Mouse (Mus musculus) lung, postnatal 25 days (tissue): Measurements from ENCODE around the gene Trmt1.
A peak's percentile ranks its signal among the peaks of the same experiment; 100 is the strongest.

Experiments
- DNase-seq: peaks from one replicate; pipeline ENCODE4 v3.0.0; 2022; ENCODE audit warnings: low spot score

Trmt1 gene

DNA sequence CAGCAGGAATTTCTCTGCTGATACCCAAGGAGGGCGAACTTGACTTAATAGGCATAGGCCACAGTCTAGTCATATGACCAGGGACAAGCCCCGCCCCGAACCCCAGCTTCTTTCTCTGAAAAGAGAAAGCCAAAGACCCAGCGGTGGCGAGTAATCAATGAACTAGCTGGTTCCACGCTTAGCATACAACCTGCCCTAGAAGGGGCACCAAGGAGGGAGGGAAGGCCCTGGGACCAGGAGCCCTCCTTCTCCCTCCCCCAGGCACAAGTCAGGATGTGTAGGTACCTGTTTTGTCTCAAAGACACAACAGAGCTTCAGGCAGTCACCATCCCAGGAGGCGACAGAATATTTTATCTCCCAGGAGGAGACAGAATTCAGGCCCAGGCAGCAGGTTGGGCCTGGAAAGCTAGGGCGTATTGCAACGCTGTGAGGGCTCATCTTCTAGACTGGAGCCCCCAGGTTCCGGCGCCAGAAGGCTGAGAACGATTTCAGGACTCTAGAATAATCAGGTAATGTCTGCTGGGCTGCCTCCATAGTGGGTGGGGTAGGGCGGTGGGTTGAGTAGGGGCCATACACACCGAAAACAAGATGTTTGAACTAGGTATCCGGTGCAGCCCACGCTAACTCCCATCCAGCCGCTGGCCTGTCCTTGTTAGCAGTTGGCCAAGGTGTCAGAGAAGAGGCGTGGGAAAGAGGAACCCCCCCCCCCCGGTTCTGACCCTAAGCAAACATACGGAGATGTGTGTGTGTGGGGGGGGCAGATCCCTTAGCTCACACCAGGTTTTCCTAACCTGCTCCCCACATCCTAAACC is at the start of gene Trmt1:
Gene Trmt1 (plus strand): TSS at position 117 of the 812 bp plus-strand sequence.
- no peak for DNase-seq

DNA sequence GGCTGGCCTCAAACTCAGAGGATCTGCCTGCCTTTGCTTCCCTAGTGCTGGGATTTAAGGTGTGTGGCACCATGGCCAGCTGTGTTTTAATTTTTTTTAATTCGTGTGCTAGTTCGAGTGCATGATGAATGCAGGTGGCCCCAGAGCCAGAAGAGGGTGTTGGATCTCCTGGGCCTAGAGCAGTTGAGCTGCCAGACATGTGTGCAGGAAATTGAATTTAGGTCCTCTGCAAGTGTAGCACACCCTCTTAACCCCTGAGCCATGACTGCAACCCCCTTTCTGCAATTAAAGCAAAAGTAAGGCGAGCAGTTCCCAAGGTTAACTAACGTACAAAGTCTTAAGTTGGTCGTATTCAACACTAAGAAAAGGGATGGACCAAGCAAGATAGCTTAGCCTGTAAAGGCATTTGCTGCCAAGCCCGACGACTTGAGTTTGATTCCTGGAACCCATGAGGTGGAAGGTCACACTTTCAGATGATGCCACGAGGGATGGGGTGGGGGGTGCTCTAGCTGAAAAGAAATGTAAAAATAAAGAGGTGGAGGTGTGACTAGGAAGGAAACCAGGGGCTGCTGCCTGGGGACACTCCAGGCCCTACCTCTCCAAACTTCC is 48.1 kb upstream of the Trmt1 start:
- no peak for DNase-seq

DNA sequence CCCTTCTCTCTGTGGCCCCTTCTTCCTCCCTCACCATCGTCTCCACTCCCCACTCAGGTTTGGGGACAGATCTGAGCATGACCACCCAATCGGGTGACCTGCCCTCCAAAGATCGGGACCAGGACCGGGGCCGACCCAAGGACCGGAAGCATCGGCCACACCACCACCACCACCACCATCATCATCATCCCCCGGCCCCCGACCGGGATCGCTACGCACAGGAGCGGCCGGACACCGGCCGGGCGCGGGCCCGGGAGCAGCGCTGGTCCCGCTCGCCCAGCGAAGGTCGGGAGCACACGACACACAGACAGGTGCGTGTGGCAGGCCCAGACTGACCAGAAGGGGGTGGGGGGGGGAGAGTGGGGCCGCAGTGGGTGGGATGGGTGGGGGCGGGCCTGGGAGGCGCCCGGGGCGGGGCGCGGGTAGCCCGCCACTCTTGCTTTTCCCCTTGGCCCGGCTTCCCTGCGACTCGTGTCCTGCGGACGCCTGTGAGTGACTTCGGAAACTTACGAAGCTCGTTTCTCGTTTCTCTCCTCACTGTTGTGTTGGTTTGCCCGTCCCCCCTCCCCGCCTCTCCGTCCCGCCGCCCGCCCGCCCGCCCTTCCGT is 47.4 kb upstream of the Trmt1 start:
- DNase-seq, result no peak

DNA sequence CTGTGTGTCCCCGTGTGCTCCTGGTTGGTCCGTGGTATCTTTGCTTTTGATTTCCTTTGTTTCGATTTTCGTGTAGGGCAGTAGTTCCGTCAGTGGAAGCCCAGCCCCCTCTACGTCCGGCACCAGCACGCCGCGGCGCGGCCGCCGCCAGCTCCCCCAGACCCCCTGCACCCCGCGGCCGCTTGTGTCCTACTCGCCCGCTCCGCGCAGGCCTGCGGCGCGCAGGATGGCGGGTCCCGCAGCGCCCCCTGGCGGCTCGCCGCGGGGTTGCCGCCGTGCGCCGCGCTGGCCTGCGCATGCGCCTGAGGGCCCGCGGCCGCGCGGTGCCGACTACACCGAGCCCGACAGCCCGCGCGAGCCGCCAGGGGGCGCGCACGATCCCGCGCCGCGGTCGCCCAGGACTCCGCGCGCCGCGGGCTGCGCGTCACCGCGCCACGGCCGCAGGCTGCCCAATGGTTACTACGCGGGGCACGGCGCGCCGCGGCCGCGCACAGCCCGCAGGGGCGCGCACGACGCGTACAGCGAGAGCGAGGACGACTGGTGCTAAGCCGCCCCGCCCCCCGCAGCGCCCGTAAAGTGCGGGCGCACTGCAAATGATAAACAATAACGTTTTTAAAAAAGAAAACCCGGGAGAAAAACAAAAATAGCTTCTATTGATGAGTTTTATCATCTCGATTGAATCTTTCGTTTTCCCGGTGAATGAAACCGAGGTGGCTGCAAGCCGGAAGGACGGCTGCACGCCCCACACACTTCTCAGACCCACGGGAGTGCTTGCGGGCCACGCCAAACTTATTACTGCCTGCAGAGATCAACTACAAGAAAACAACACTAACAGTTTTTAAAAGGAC is 46.7 kb upstream of the Trmt1 start:
- peak; percentile 92 for DNase-seq

GRCm38 (mm10) chr8:84640010-84640588 is 46.0 kb upstream of the Trmt1 start:
- DNase-seq, result no peak

GRCm38 (mm10) chr8:84640617-84641294 is 45.4 kb upstream of the Trmt1 start:
- DNase-seq, result no peak

- DNase-seq, result no peak
Observed at GRCm38 (mm10) chr8:84641578-84642361, 44.3 kb upstream of the Trmt1 start.

- DNase-seq, result no peak
Observed at GRCm38 (mm10) chr8:84643019-84643418, 43.1 kb upstream of the Trmt1 start.

- DNase-seq, result no peak
Observed at GRCm38 (mm10) chr8:84646800-84647199, 39.3 kb upstream of the Trmt1 start.

DNA sequence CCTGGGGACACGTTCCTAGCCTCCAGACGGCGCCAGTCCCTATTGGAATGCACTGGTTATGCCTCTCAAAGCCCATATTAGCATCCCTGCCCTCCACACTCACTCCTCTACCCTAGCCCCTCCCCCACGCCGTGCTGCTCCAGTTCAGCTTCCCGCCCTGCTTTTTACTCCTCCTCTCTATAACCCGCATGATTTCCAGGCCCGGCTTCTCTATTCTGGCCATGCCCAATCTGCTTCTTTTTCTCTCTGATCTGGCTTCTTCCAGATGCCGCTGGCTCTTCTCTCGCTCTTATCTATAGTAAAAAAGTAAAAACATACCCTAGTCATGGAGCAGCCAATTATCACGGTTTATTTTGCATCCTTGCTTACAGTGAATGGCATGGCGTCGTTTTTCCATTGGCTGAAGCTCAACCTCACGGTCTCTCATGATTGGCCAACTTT is 38.6 kb upstream of the Trmt1 start:
- no peak for DNase-seq

DNA sequence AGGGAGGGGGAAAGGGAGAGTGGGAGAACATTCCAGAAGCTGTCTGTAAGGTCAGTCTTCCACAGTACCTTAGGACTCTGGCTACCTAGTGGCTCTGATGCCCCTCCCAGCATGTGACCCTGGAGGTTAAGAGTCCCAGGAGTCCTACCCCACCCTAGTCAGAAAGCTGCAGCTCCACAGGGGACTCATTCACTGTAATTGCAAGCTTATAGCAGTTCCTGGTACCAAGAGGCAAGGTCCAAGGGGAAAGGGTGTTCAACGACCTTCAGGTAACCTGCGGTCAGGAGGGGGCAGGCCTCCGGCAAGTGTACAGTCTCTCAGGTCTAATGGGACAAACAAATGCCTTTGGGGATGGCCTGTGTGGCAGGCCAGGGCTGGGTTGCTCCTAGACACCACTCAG is 35.9 kb upstream of the Trmt1 start:
- no peak for DNase-seq

- no peak for DNase-seq
Observed at GRCm38 (mm10) chr8:84653092-84653631, 32.9 kb upstream of the Trmt1 start.

- DNase-seq, result no peak
Observed at GRCm38 (mm10) chr8:84654597-84654996, 31.5 kb upstream of the Trmt1 start.

DNA sequence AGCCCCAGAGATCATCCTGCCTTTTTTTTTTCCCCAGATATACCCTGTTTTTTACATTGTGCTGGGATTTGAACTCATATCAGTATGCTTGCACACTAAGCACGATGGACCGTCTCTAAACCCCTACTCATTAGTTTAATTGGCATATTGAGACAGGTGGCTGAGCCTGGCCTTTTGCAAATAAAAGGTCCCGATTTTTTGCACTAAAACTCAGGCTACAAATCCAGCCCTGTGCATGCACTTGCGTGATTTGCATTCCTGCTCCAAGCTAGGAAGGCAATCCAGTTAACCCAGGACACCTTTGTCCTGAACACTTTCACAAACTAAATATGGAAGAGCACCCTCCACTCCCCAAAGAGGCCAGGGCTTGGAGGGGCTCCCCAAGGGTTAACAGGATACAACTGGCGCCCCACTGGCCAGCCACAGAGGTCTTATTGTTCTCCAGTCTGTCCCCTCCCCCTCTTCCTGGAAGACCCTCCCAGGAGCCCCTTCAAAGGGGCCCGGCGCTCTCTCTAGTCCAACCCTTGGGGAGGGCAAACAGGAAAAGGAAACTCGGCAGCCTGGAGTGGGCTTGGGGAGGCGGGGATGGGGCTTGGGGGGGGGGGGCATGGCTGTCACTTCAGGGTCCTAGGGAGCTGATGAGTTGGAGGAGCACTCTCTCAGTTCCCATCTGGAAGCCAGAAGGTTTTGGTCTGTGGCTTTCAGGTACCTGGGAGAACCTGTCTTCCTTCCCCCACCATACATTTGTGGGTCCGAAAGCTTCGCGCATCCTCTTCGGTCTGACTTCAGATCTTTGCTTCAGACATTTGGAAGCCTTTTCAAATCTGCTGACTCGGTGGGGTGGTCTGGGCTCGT is 30.5 kb upstream of the Trmt1 start:
- DNase-seq, result no peak

GRCm38 (mm10) chr8:84656191-84656525 is 29.9 kb upstream of the Trmt1 start:
- no peak for DNase-seq

- peak; percentile 95 for DNase-seq
Observed at GRCm38 (mm10) chr8:84656641-84657126, 29.4 kb upstream of the Trmt1 start.

- no peak for DNase-seq
Observed at GRCm38 (mm10) chr8:84657203-84657602, 28.9 kb upstream of the Trmt1 start.

DNA sequence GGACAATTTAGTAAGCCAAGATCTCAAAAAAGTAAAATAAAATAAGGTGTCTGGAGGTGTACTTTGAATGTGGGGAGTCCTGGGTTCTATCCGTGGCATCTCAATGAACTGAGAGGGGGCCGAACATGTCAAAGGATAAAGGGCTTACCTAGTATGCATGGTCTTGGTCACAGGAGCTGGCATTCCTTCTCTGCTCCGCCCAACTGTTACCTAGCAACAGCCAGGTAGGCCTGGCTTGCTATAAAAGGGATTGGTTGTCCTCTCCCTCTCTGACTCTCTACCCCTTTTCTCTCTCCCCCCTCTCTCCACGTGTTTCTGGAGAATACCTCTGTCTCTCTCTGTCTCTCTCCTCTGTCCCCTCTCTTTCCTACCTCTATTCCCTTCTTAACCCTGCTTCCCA is 28.4 kb upstream of the Trmt1 start:
- DNase-seq, result no peak

GRCm38 (mm10) chr8:84658951-84659350 is 27.2 kb upstream of the Trmt1 start:
- no peak for DNase-seq
